Comparison of ENCODE assay signal across 22 mouse cellular contexts in genomic region chr6:135721706-135722105, GRCm38 (mm10).
DNase-seq lines count a peak whose midpoint lies in the region; ATAC-seq and TF ChIP-seq lines count a peak whose summit lies in the region.
"Had no signal": no experiment of that assay in that cellular context is flagged by ENCODE, and none has a peak within 500 bp of the region (broad histone marks: within the 10 kb centered on the region; RNA-seq: fewer than 3 reads in every experiment).

No protein-coding gene starts in this region.

- ATAC-seq in kidney, embryonic 15.5 days (replicated peaks; ENCODE audit: low FRiP score) = no peak
- ATAC-seq: activated CD4-positive, CD25-positive, alpha-beta regulatory T cell, adult 4 months; forebrain, embryonic 14.5 days; forebrain, postnatal 0 days had no signal

- DNase-seq in heart, adult 11 months = peak; percentile 56
- DNase-seq in heart, postnatal 14 days = no peak
- DNase-seq in kidney, adult 2 months = peak; percentile 58
- DNase-seq in kidney, postnatal 4 days = no peak
- DNase-seq in kidney, postnatal 36 days = peak; percentile 38 to 67
- DNase-seq in brain, adult 2 months (ENCODE audit: low read depth, low spot score) = peak; percentile 39
- no peak for DNase-seq in left cerebral cortex, adult 11 months (ENCODE audit: low spot score)
- DNase-seq: adrenal gland, postnatal 14 days; cerebellum, adult 18-20 months; cerebellum, adult 9-10 months; forebrain, postnatal 0 days; gastrocnemius, postnatal 25 days; heart, adult 2 months had no signal

- no peaks in the 10 kb centered on the region for H3K36me3 ChIP-seq in kidney, adult 2 months (ENCODE audit: control insufficient read depth, insufficient read depth, low read length)
- no peaks in the 10 kb centered on the region for H3K36me3 ChIP-seq in kidney, embryonic 15.5 days
- H3K36me3 ChIP-seq: embryonic facial prominence, embryonic 12.5 days; embryonic facial prominence, embryonic 15.5 days; heart, embryonic 10.5 days; heart, embryonic 13.5 days; hindbrain, embryonic 12.5 days; hindbrain, embryonic 15.5 days had no signal

- no peak overlapping the region for H3K9ac ChIP-seq in kidney, embryonic 15.5 days
- H3K9ac ChIP-seq: embryonic facial prominence, embryonic 12.5 days; embryonic facial prominence, embryonic 15.5 days; forebrain, postnatal 0 days; heart, embryonic 13.5 days; hindbrain, embryonic 12.5 days; hindbrain, embryonic 15.5 days had no signal

- 84% methylated on average over 2 of the region's 2 CpGs for WGBS in kidney, adult 2 months
- 82% methylated on average over 2 of the region's 2 CpGs for WGBS in kidney, embryonic 15.5 days

- TF ChIP-seq POLR2A in kidney, adult 2 months (IDR thresholded peaks at IDR 0.05; ENCODE audit: low read depth, low read length) = no peak

- TF ChIP-seq CTCF in kidney, adult 2 months (conservative IDR thresholded peaks at IDR 0.05; ENCODE audit: insufficient read depth, insufficient read length, low read depth, low read length) = no peak

- H3K4me1 ChIP-seq in kidney, adult 2 months (ENCODE audit: control insufficient read depth, insufficient read depth, low read length) = no peaks in the 10 kb centered on the region
- no peaks in the 10 kb centered on the region for H3K4me1 ChIP-seq in kidney, embryonic 15.5 days
- H3K4me1 ChIP-seq: embryonic facial prominence, embryonic 12.5 days; embryonic facial prominence, embryonic 15.5 days; heart, embryonic 10.5 days; heart, embryonic 13.5 days; hindbrain, embryonic 12.5 days; hindbrain, embryonic 15.5 days had no signal

- H3K4me2 ChIP-seq in kidney, embryonic 15.5 days = no peak overlapping the region
- H3K4me2 ChIP-seq: embryonic facial prominence, embryonic 12.5 days; embryonic facial prominence, embryonic 15.5 days; heart, embryonic 13.5 days; hindbrain, embryonic 12.5 days; hindbrain, embryonic 15.5 days had no signal

- no peak overlapping the region for H3K4me3 ChIP-seq in kidney, adult 2 months (ENCODE audit: insufficient read depth, low read depth, low read length)
- H3K4me3 ChIP-seq in kidney, embryonic 15.5 days (replicated peaks) = no peak overlapping the region
- H3K4me3 ChIP-seq: embryonic facial prominence, embryonic 12.5 days; embryonic facial prominence, embryonic 15.5 days; heart, adult 2 months; heart, embryonic 10.5 days; heart, embryonic 13.5 days; hindbrain, embryonic 12.5 days; hindbrain, embryonic 15.5 days had no signal

- H3K27me3 ChIP-seq in kidney, adult 2 months (replicated peaks; ENCODE audit: control insufficient read depth, insufficient read depth, low read length) = no peaks in the 10 kb centered on the region
- H3K27me3 ChIP-seq in kidney, embryonic 15.5 days = no peaks in the 10 kb centered on the region
- H3K27me3 ChIP-seq: embryonic facial prominence, embryonic 12.5 days; embryonic facial prominence, embryonic 15.5 days; heart, embryonic 13.5 days; hindbrain, embryonic 12.5 days; hindbrain, embryonic 15.5 days had no signal

- intact Hi-C loops in heart, postnatal 14 days (cut with DNase I) = no loop called here

- H3K9me3 ChIP-seq in kidney, embryonic 15.5 days (replicated peaks) = no peaks in the 10 kb centered on the region
- H3K9me3 ChIP-seq: embryonic facial prominence, embryonic 12.5 days; embryonic facial prominence, embryonic 15.5 days; heart, embryonic 10.5 days; heart, embryonic 13.5 days; hindbrain, embryonic 12.5 days; hindbrain, embryonic 15.5 days had no signal

- no peak overlapping the region for H3K27ac ChIP-seq in kidney, adult 2 months (ENCODE audit: insufficient read depth, low read depth, low read length)
- H3K27ac ChIP-seq in kidney, embryonic 15.5 days = no peak overlapping the region
- H3K27ac ChIP-seq: embryonic facial prominence, embryonic 12.5 days; embryonic facial prominence, embryonic 15.5 days; heart, adult 2 months; heart, embryonic 10.5 days; heart, embryonic 13.5 days; hindbrain, embryonic 12.5 days; hindbrain, embryonic 15.5 days had no signal

Comparison
In these comparisons a context has a peak if more than half of its experiments do, and no peak if none do; other contexts are left out.
1. DNase-seq: peak in heart, adult 11 months (single experiment), kidney, adult 2 months (single experiment), kidney, postnatal 36 days (2 of 2) and brain, adult 2 months (single experiment); none in heart, postnatal 14 days (0 of 2), kidney, postnatal 4 days (0 of 2) and left cerebral cortex, adult 11 months (single experiment).